Mouse (Mus musculus): Measurements from ENCODE around the gene Ube2z.

Ube2z gene

GRCm38 (mm10) chr11:96058309-96058708 lies 6.9 kb downstream of the Ube2z start:
- no peak for DNase-seq (ENCODE audit: low spot score)

GRCm38 (mm10) chr11:96050854-96051253 lies 14.3 kb downstream of the Ube2z start:
- DNase-seq (ENCODE audit: low spot score): no peak

- no peak for DNase-seq (ENCODE audit: low spot score)
Observed at GRCm38 (mm10) chr11:96049939-96050338, 15.2 kb downstream of the Ube2z start.

GRCm38 (mm10) chr11:96047469-96048373 lies 17.5 kb downstream of the Ube2z start:
- no peak for DNase-seq (ENCODE audit: low spot score)

- DNase-seq (ENCODE audit: low spot score): no peak
Observed at GRCm38 (mm10) chr11:96046793-96047192, 18.4 kb downstream of the Ube2z start.

- no peak for DNase-seq (ENCODE audit: low spot score)
Observed at GRCm38 (mm10) chr11:96046028-96046427, 19.2 kb downstream of the Ube2z start.

- DNase-seq (ENCODE audit: low spot score): no peak
Observed at GRCm38 (mm10) chr11:96044803-96045567, 20.2 kb downstream of the Ube2z start.

- no peak for DNase-seq (ENCODE audit: low spot score)
Observed at GRCm38 (mm10) chr11:96038560-96038959, 26.6 kb downstream of the Ube2z start.

- DNase-seq (ENCODE audit: low spot score): no peak
Observed at GRCm38 (mm10) chr11:96037499-96037898, 27.7 kb downstream of the Ube2z start.

- no peak for DNase-seq (ENCODE audit: low spot score)
Observed at GRCm38 (mm10) chr11:96035133-96035532, 30.1 kb downstream of the Ube2z start.

- DNase-seq (ENCODE audit: low spot score): peak; percentile 91
Observed at GRCm38 (mm10) chr11:96034596-96035052, 30.6 kb downstream of the Ube2z start, which contains the start of gene Snf8. Gene Snf8 (plus strand): TSS chr11:96034885.

GRCm38 (mm10) chr11:96034116-96034515 lies 31.1 kb downstream of the Ube2z start:
- no peak for DNase-seq (ENCODE audit: low spot score)

GRCm38 (mm10) chr11:96033264-96033663 lies 31.9 kb downstream of the Ube2z start:
- DNase-seq (ENCODE audit: low spot score): no peak

- no peak for DNase-seq (ENCODE audit: low spot score)
Observed at GRCm38 (mm10) chr11:96031701-96032100, 33.5 kb downstream of the Ube2z start.

GRCm38 (mm10) chr11:96030571-96030970 lies 34.6 kb downstream of the Ube2z start:
- no peak for DNase-seq (ENCODE audit: low spot score)

- no peak for DNase-seq (ENCODE audit: low spot score)
Observed at GRCm38 (mm10) chr11:96028130-96028529, 37.1 kb downstream of the Ube2z start.

GRCm38 (mm10) chr11:96020622-96021021 lies 44.6 kb downstream of the Ube2z start:
- DNase-seq (ENCODE audit: low spot score): no peak

- DNase-seq (ENCODE audit: low spot score): no peak
Observed at GRCm38 (mm10) chr11:96017941-96018351, 47.2 kb downstream of the Ube2z start.

- no peak for DNase-seq (ENCODE audit: low spot score)
Observed at GRCm38 (mm10) chr11:96015421-96015820, 49.8 kb downstream of the Ube2z start.

GRCm38 (mm10) chr11:96011982-96012381 lies 53.2 kb downstream of the Ube2z start:
- DNase-seq (ENCODE audit: low spot score): no peak

GRCm38 (mm10) chr11:96008827-96009226 lies 56.4 kb downstream of the Ube2z start:
- no peak for DNase-seq (ENCODE audit: low spot score)

- peak; percentile 25 for DNase-seq (ENCODE audit: low spot score)
Observed at GRCm38 (mm10) chr11:96007516-96008235, 57.5 kb downstream of the Ube2z start.

All from ovary, postnatal 36 days (tissue).